In genomic region chr5:123117257-123117656, GRCm38 (mm10) we compare ENCODE assay signal across 7 mouse cellular contexts. TPM values are rescaled to one million over a fixed set of nuclear protein-coding genes. Genes with fewer than 3 reads are reported as not detected.
DNase-seq lines count a peak whose midpoint lies in the region; ATAC-seq and TF ChIP-seq lines count a peak whose summit lies in the region.

No protein-coding gene starts in this region.

- H3K36me3 ChIP-seq in CH12.LX (replicated peaks in 1 of 2; ENCODE audit: control insufficient read depth in 1 of 2, insufficient read depth in 1 of 2, low read length in 1 of 2) = peaks cover 42 to 88% of the 10 kb centered on the region in 2 experiments
- H3K36me3 ChIP-seq in heart, postnatal 0 days (replicated peaks; ENCODE audit: control insufficient read depth, insufficient read depth, low read length) = no peaks in the 10 kb centered on the region

- no peak for TF ChIP-seq POLR2A in CH12.LX (IDR thresholded peaks at IDR 0.05; ENCODE audit: low read depth, low read length)

- ATAC-seq in heart, postnatal 0 days (ENCODE audit: insufficient read depth, low read depth) = peak; percentile 59

- TF ChIP-seq CTCF in CH12.LX (conservative IDR thresholded peaks at IDR 0.05 in 1 of 2, IDR thresholded peaks at IDR 0.05 in 1 of 2; ENCODE audit: low read depth in 2 of 2, low read length in 2 of 2) = peak; percentile 56 to 97; a peak in 3 of 4 replicates
- TF ChIP-seq CTCF in heart, postnatal 0 days (IDR thresholded peaks at IDR 0.05; ENCODE audit: low read depth) = peak; percentile 78

- no peak overlapping the region for H3K4me2 ChIP-seq in CH12.LX (ENCODE audit: insufficient read depth, low read depth, poor library complexity, severe bottlenecking)
- no peak overlapping the region for H3K4me2 ChIP-seq in heart, postnatal 0 days (ENCODE audit: low read depth, low read length)

- 25% methylated on average over 10 of the region's 10 CpGs for WGBS in heart, postnatal 0 days

- TF ChIP-seq EP300 in CH12.LX (IDR thresholded peaks at IDR 0.05; ENCODE audit: low read length) = no peak
- TF ChIP-seq EP300 in heart, postnatal 0 days (IDR thresholded peaks at IDR 0.05; ENCODE audit: low read depth) = no peak

- peaks cover under 1% of the 10 kb centered on the region for H3K9me3 ChIP-seq in CH12.LX (replicated peaks; ENCODE audit: low read length)
- H3K9me3 ChIP-seq in heart, postnatal 0 days (replicated peaks; ENCODE audit: control insufficient read depth, low read length) = no peaks in the 10 kb centered on the region

- H3K79me2 ChIP-seq in CH12.LX (replicated peaks; ENCODE audit: control insufficient read depth, extremely low read depth, insufficient read depth, poor library complexity, severe bottlenecking) = no peaks in the 10 kb centered on the region; the same call in 1 of the 2 replicates

- H3K9ac ChIP-seq in CH12.LX (ENCODE audit: insufficient read depth, low read depth) = no peak overlapping the region
- H3K9ac ChIP-seq in heart, postnatal 0 days (replicated peaks; ENCODE audit: low read depth, low read length) = no peak overlapping the region

- no peaks in the 10 kb centered on the region for H3K27me3 ChIP-seq in CH12.LX (replicated peaks)
- H3K27me3 ChIP-seq in heart, postnatal 0 days (ENCODE audit: control insufficient read depth, insufficient read depth, low read length) = no peaks in the 10 kb centered on the region

- H3K4me1 ChIP-seq in CH12.LX (ENCODE audit: control insufficient read depth in 1 of 2, insufficient read depth in 2 of 2) = peaks cover 0 to 8% of the 10 kb centered on the region in 2 experiments; a peak in 2 of 4 replicates
- H3K4me1 ChIP-seq in heart, postnatal 0 days (ENCODE audit: control insufficient read depth, insufficient read depth) = no peaks in the 10 kb centered on the region

- H3K4me3 ChIP-seq in CH12.LX (replicated peaks in 1 of 3; ENCODE audit: low read depth in 2 of 3, low read length in 2 of 3, poor library complexity in 1 of 3) = no peak overlapping the region
- no peak overlapping the region for H3K4me3 ChIP-seq in heart, postnatal 0 days (ENCODE audit: low read depth, low read length)

- peak; percentile 86 for TF ChIP-seq RAD21 in CH12.LX (IDR thresholded peaks at IDR 0.05; ENCODE audit: low read depth, low read length)

- in situ Hi-C loops in CH12.LX (cut with MboI; ENCODE audit: low pct_ligation_motif_present, low pct_unique_long_range_greater_than_20kb, low sequenced_read_pairs) = no loop called here

- peak; percentile 75 for DNase-seq in CH12.LX (ENCODE audit: extremely low read depth)
- peak; percentile 76 for DNase-seq in adipocyte (ENCODE audit: low spot score)
- DNase-seq in embryo, embryonic 11 days = peak; percentile 89
- peak; percentile 63 for DNase-seq in heart, postnatal 0 days (ENCODE audit: low spot score)
- peak; percentile 57 for DNase-seq in layer of hippocampus, adult 9-11 months
- peak; percentile 86 to 87 for DNase-seq in lung, postnatal 4 days
- DNase-seq in spleen, adult 18-20 months = peak; percentile 70 to 89

- dilution Hi-C loops in CH12.LX (cut with MboI; ENCODE audit: extremely low pct_ligation_motif_present, extremely low pct_unique_long_range_greater_than_20kb, low sequenced_read_pairs) = no loop called here

- no peak overlapping the region for H3K27ac ChIP-seq in CH12.LX (ENCODE audit: insufficient read depth, low read depth)
- H3K27ac ChIP-seq in heart, postnatal 0 days (ENCODE audit: low read depth) = no peak overlapping the region

TF ChIP-seq in CH12.LX, 34 proteins besides CTCF, POLR2A, EP300 and RAD21:
- TF ChIP-seq ZMIZ1 (IDR thresholded peaks at IDR 0.05; ENCODE audit: low read depth, low read length) (peak; percentile 11; the same call in 1 of the 2 replicates), ZKSCAN1 (IDR thresholded peaks at IDR 0.05; ENCODE audit: borderline replicate concordance, low read depth, low read length) (no peak), MYC (IDR thresholded peaks at IDR 0.05; ENCODE audit: low read depth, low read length) (peak; percentile 69; the same call in 1 of the 2 replicates), TBP (conservative IDR thresholded peaks at IDR 0.05; ENCODE audit: low read depth, low read length) (no peak), JUND (conservative IDR thresholded peaks at IDR 0.05; ENCODE audit: low read depth, low read length) (no peak), IRF4 (IDR thresholded peaks at IDR 0.05; ENCODE audit: low read depth, low read length) (peak; percentile 13; the same call in 1 of the 2 replicates), MAX (IDR thresholded peaks at IDR 0.05; ENCODE audit: low read length) (0 out of 2 replicates have a peak, but pooled peaks have one; percentile 30), CHD2 (IDR thresholded peaks at IDR 0.05; ENCODE audit: low read length) (peak; percentile 26; the same call in 1 of the 2 replicates), MXI1 (IDR thresholded peaks at IDR 0.05; ENCODE audit: low read depth, low read length) (peak; percentile 38; the same call in 1 of the 2 replicates), SMC3 (IDR thresholded peaks at IDR 0.05; ENCODE audit: low read depth, low read length) (peak; percentile 99), NELFE (IDR thresholded peaks at IDR 0.05; ENCODE audit: low read depth, low read length) (peak; percentile 26; the same call in 1 of the 2 replicates), ZNF384 (IDR thresholded peaks at IDR 0.05; ENCODE audit: low read depth, low read length) (no peak), ZC3H11A (IDR thresholded peaks at IDR 0.05; ENCODE audit: low read depth, low read length) (peak; percentile 84), RCOR1 (conservative IDR thresholded peaks at IDR 0.05; ENCODE audit: low read depth, low read length) (0 out of 2 replicates have a peak, but pooled peaks have one; percentile 26)
TF ChIP-seq in CH12.LX: peak in this region for 10.

RNA-seq across cellular contexts. Expression of gene Rhof, which starts 15.2 kb away (rescaled TPM):
- total RNA-seq in CH12.LX (2012; rRNA removed) (46.5 and 56.9 TPM in 2 replicates), CH12.LX (2014; rRNA removed) (32.6 and 33.6 TPM in 2 replicates)
- polyA plus RNA-seq in CH12.LX (2012; ENCODE audit: insufficient read length, low read depth) = 38.2 and 45.4 TPM in 2 replicates
- 1.4 and 2.1 TPM in 2 replicates for total RNA-seq in heart, postnatal 0 days (2014; rRNA removed; ENCODE audit: low replicate concordance)
- polyA plus RNA-seq in heart, postnatal 0 days (2015; fragmentation: Nextera tagmentation; extraction: Ambion mirVana) = 0.71 and 1.1 TPM in 2 replicates

RNA-seq across cellular contexts. Expression of gene Setd1b, which starts 24.7 kb away (rescaled TPM):
- total RNA-seq in CH12.LX (2012; rRNA removed) (2.3 and 2.6 TPM in 2 replicates), CH12.LX (2014; rRNA removed) (0.50 and 0.70 TPM in 2 replicates)
- polyA plus RNA-seq in CH12.LX (2012; ENCODE audit: insufficient read length, low read depth) = 8.0 and 9.1 TPM in 2 replicates
- total RNA-seq in heart, postnatal 0 days (2014; rRNA removed; ENCODE audit: low replicate concordance) = 5.5 and 6.1 TPM in 2 replicates
- 4.9 and 5.1 TPM in 2 replicates for polyA plus RNA-seq in heart, postnatal 0 days (2015; fragmentation: Nextera tagmentation; extraction: Ambion mirVana)

RNA-seq across cellular contexts. Expression of gene Tmem120b, which starts 49.0 kb away (rescaled TPM):
- total RNA-seq in CH12.LX (2012; rRNA removed) (6.1 and 8.0 TPM in 2 replicates), CH12.LX (2014; rRNA removed) (4.6 and 4.8 TPM in 2 replicates)
- 4.5 and 6.2 TPM in 2 replicates for polyA plus RNA-seq in CH12.LX (2012; ENCODE audit: insufficient read length, low read depth)
- 6.5 and 8.7 TPM in 2 replicates for total RNA-seq in heart, postnatal 0 days (2014; rRNA removed; ENCODE audit: low replicate concordance)
- 10.7 and 11.1 TPM in 2 replicates for polyA plus RNA-seq in heart, postnatal 0 days (2015; fragmentation: Nextera tagmentation; extraction: Ambion mirVana)

RNA-seq across cellular contexts. Expression of gene Psmd9, which starts 52.0 kb away (rescaled TPM):
- total RNA-seq in CH12.LX (2012; rRNA removed) = 35.5 and 37.9 TPM in 2 replicates
- 28.6 and 30.8 TPM in 2 replicates for total RNA-seq in CH12.LX (2014; rRNA removed)
- polyA plus RNA-seq in CH12.LX (2012; ENCODE audit: insufficient read length, low read depth) = 38.0 and 46.2 TPM in 2 replicates
- total RNA-seq in heart, postnatal 0 days (2014; rRNA removed; ENCODE audit: low replicate concordance) = 11.2 and 19.5 TPM in 2 replicates
- 54.0 and 54.9 TPM in 2 replicates for polyA plus RNA-seq in heart, postnatal 0 days (2015; fragmentation: Nextera tagmentation; extraction: Ambion mirVana)

Comparison
In these comparisons a context has a peak if more than half of its experiments do, and no peak if none do; other contexts are left out.
1. RNA of gene Rhof, which starts 15.2 kb away (total RNA-seq): 32.6 to 56.9 TPM in CH12.LX; 1.4 to 2.1 TPM in heart, postnatal 0 days; every median in the first group is over 10 times any median in the second.
2. Peak in every context shown above with its lines, with median percentiles within 50 percentile points of each other: DNase-seq.